Mouse (Mus musculus): ENCODE results near the gene Jak2. TPM values are rescaled to one million over a fixed set of nuclear protein-coding genes. Genes with fewer than 3 reads are reported as not detected.

Jak2 gene
- total RNA-seq, 2 experiments from 2014 or later, result 28.5 to 29.2 TPM

GRCm38 (mm10) chr19:29342281-29342680, 90.7 kb downstream of the Jak2 start:
- intact Hi-C loops (cut with DNase I), result no loop called here
- no peak for DNase-seq (ENCODE audit: extremely low spot score in 1 of 2, low spot score in 2 of 2)

GRCm38 (mm10) chr19:29344868-29345267, 93.2 kb downstream of the Jak2 start:
- no peak for DNase-seq (ENCODE audit: extremely low spot score in 1 of 2, low spot score in 2 of 2)
- intact Hi-C loops (cut with DNase I), result no loop called here

DNA sequence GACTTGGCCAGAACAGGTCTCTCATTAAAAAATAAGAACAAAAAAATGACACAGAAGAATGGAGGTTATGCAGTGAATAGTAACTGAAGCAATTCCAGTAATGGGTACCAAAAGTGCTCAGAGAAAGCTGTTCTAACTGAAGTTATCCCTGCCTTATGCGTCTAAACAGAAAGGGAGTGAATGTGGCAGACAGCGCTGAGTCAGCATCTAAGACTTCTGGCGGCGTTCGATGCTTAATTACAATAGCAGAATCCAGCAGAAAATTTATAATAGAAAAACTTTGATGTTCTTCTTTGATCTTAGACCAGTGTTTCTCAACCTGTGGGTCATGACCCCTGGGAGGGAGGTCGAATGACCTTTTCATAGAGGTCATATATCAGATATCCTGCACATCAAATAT, 94.0 kb downstream of the Jak2 start:
- no peak for DNase-seq (ENCODE audit: extremely low spot score in 1 of 2, low spot score in 2 of 2)
- intact Hi-C loops (cut with DNase I), result no loop called here

- intact Hi-C loops (cut with DNase I), result loop anchor here (5.0 to 10.0 kb wide), 3 partner anchors 39 to 356 kb away; partner anchors contain the start of genes Cdc37l1 and Jak2
- DNase-seq (ENCODE audit: extremely low spot score in 1 of 2, low spot score in 2 of 2), result no peak
These were observed 99.4 kb downstream of the Jak2 start for GRCm38 (mm10) chr19:29350991-29351390.

GRCm38 (mm10) chr19:29354895-29355877, 103.6 kb downstream of the Jak2 start:
- peak; percentile 80 to 91 for DNase-seq (ENCODE audit: extremely low spot score in 1 of 2, low spot score in 2 of 2)
- intact Hi-C loops (cut with DNase I), result loop anchor here (5.0 to 10.0 kb wide), 5 partner anchors 43 to 578 kb away; partner anchors contain the start of genes Cdc37l1 and Jak2

GRCm38 (mm10) chr19:29356281-29356680, 104.7 kb downstream of the Jak2 start:
- no peak for DNase-seq (ENCODE audit: extremely low spot score in 1 of 2, low spot score in 2 of 2)
- intact Hi-C loops (cut with DNase I), result loop anchor here (2.0 to 10.0 kb wide), 5 partner anchors 101 to 579 kb away; partner anchors contain the start of genes Cdc37l1 and Jak2

- intact Hi-C loops (cut with DNase I), result no loop called here
- DNase-seq (ENCODE audit: extremely low spot score in 1 of 2, low spot score in 2 of 2), result no peak
These were observed 108.6 kb downstream of the Jak2 start for GRCm38 (mm10) chr19:29360251-29360650.

DNA sequence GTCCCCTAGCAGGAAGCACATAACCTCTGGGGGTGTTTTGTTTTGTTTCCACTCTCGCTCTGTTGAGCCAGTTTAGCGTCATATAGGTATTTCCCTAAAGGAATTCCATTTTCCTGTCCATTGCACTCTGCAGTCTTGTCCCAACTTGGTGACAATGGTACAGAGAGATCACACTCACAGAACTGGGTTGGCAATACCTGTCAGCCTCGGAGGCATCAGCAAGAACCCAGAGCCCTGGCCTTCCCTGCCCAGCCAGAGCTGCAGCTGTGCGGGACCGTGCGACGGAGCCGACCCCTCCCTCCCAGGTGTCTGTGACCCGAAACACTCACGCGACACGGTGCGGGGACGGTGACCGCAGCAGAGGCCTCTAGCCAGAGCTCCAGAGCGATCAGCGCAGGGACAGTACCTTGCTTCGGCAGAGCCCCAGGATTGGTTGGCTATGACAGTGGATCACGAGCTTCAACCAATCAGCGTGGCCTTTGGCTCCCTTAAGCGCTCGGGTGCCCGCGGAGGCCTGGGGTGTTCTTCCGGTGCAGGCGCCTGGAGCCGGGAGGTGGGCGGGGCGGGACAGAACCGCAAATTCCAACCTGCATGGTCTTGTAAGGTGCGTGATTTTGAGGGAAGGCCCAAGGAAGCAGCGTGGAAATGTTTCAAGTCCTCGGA, 110.0 kb downstream of the Jak2 start:
- intact Hi-C loops (cut with DNase I), result no loop called here
- peak; percentile 92 for DNase-seq (ENCODE audit: extremely low spot score in 1 of 2, low spot score in 2 of 2)

DNA sequence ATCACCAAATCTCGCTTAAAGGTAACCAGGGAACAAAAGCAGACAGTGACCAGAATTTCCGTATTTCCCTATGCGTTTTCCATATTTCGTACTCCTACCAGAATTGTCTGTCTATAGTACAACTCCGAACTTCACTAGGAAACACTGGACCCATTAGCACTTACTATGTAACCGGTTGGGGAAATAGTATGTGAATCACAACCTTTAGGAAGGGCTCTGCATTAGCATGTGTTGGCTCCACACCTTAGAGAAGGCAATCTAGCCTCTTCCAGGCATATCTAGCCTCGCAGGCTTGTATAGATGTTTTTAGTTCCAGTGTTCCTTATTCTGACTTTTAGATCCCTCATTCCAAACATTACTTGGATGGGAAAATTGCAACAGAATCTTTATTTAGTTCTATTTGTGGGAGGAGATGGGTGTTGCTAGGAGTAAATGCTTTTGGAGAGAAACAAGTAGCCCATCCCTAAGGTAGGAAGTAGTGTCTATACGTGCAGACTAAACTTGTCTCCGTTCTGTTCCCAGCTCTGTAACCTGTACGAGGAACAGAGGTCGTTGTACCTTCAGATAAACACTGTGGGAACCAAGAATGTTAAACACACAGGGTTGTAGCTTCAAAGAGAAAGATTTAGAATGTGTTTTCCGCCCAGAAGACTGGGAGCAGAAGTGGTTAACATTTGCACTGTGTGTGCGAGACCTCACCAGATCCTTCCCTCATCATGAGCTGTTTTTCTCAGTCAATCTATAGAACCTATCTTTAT, 110.7 kb downstream of the Jak2 start:
- intact Hi-C loops (cut with DNase I), result no loop called here
- no peak for DNase-seq (ENCODE audit: extremely low spot score in 1 of 2, low spot score in 2 of 2)

Other genes with a start within 250 kb of the Jak2 start
- 10 to 100 TPM; 43.5 to 46.5 TPM for gene Ak3, start 203.9 kb upstream of the Jak2 start, total RNA-seq (2021)
- 10 to 100 TPM; 19.6 to 19.8 TPM for gene Rcl1, start 150.5 kb upstream of the Jak2 start, total RNA-seq (2021)
- gene Insl6, start 73.5 kb downstream of the Jak2 start, total RNA-seq (2021), result under 1 TPM in 1 of 2 experiments, not detected in 1; 0.53 TPM
- 1 to 10 TPM; 2.0 to 2.6 TPM for gene Rln1, start 82.8 kb downstream of the Jak2 start, total RNA-seq (2021)
- 10 to 100 TPM; 28.5 to 29.1 TPM for gene Plgrkt, start 115.6 kb downstream of the Jak2 start, total RNA-seq (2021)
- gene Cd274, start 115.6 kb downstream of the Jak2 start, total RNA-seq (2021), result under 1 TPM; 0.51 to 0.99 TPM
- gene Pdcd1lg2, start 159.1 kb downstream of the Jak2 start, total RNA-seq (2021), result not detected